Mouse (Mus musculus) mesoderm, embryonic 11.5 days (tissue): ENCODE data around the gene Rrbp1.

Experiments used
- DNase-seq: peaks from one replicate; pipeline ENCODE4 v3.0.0-alpha.2; 2012; ENCODE audit warnings: low read depth, low spot score

The Rrbp1 gene

DNA sequence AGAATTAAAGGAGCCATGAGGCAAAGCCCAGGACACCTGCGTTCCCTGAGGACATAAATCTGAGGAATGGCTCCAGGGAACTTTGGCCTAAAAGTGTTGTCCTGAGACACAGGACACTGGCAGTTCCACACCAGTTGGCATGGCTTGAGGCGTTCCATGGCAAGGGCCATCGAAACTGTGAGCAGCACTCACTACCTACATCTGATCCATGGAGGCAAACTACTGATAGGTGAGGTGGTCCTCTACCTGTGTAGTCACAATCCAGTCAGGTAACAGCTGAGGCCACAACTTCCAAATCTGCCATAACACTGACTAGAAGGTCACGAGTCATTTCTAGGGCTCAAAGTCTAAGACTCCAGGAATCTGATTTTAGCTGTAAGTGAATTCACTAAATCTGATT, 55.3 kb downstream of the Rrbp1 start:
- no peak for DNase-seq

GRCm38 (mm10) chr2:143955004-143955403, 56.1 kb downstream of the Rrbp1 start:
- DNase-seq = no peak

DNA sequence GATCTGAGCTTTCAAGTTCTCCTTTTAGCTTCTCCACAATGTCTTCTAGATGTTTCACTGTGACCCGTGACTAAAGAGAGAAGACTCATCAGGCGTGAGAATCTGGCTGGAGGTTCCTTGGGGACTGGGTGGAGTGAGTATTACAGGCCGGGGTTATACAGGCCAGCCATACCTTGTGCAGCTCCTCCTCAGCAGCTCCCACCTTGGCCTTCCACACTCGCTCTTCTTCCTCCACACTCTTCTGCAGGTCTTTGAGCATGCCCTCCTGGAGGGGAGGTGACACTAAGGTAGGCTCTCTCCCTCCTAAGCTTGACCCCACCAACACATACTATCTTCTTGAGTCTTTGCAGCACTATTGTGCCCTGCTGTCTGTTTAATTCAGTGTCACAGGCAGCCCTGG, 57.1 kb downstream of the Rrbp1 start:
- DNase-seq = no peak

DNA sequence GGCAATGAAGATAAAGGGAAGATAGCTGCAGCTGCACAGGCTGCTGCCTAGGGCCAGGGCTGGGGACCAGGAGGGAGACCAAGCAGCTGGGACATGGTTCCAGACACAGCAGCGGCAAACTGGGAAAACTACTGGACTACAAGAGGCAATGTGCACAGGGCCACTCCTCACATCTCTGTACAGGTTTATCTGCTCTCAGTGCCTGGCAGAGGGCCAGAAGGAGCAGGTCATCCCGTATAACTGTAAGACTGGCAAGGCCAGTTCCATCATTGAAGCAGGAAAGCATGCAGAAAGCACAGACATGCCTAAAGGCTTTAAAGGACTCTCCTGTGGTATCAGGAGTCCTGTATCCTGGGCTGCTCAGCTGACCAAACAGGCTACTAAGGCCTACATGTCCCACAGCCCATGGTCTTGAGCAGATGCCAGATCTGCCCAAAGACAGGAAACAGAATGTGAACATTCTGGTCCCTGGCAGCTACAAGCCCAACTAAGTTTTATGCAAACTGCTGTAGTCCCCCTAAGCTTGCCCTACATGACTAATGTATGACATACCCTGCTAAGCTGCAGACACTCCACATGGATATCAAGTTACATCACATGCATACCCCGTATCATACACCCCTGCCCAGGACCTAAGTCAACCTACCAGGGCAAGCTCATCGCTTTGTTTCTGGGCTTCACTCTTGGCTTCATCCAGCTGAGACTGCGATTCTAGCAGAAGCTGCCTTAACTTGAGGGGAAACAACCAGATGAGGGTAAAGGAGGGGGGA, 59.3 kb downstream of the Rrbp1 start:
- DNase-seq = no peak

GRCm38 (mm10) chr2:143951028-143951420, 60.0 kb downstream of the Rrbp1 start:
- DNase-seq = no peak

DNA sequence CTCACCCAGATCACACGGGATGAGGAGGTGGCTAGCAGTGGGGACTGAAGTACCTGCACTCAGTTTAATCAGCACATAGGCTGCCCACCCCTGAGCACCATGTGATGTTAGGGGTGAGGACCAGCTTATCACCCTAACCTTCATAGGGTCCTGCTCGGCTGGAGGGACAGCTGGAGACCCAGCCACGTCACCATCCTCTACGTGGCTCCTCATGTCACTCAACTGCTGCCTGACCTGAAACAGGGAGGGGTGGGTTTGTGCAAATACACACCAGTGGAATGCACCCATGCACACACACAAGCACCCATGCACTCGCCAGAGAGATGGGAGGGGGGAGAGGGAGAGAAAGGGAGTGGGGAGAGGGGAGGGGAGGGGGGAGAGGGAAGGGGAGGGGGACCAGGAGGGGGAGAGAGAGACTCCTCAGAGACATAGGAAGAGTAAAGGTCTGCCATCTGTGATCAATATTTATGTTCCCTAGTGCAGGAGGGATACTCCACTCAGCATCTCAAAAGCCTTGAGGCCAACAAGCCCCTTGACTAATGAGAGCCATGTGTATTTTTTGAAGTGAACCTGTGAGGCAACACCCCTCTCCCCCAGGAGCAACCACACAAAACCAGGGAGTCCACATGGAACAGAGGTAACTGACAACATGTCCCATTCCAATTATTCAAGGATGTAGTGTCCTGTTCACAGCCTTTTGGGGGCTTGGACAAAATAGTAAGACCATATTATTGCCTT, 60.6 kb downstream of the Rrbp1 start:
- no peak for DNase-seq

DNA sequence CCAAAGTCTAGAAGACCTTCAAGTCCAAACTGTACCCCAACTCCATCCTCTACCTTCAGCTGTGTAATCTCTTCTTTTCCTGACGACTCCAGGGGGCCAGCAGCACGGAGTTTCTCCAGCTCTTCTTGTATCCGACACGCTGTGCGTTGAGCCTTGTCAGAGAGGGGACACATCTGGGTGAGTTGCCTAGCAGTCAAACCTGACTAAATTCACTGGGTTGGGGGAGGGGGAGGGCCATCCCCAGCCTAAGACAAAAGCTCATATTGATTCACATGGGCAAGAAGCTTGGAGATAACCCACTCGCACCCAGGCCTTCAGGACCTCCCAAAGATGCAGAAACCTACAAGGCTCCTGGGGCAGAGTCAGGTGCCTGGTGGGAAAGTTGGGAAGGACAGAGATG, 61.8 kb downstream of the Rrbp1 start:
- no peak for DNase-seq

DNA sequence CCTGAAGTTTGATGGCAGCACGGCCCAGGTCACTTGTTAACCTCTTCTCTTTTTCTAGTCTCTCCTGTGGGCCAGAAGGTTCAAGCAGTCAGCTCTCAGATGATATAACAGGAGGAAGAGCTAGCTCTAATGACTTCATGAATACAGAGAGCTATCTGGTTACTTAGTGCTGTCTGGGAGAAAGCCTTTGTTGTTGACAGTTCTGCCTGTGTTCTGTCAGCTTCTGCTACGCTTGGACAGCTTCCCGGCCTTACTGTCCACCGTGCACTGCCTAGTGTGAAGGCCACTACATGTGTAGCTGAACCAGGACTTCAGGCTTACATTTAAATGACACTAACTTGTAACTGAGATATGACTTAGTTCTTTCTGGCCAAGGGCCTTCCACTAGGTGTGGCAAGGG, 62.6 kb downstream of the Rrbp1 start:
- no peak for DNase-seq

GRCm38 (mm10) chr2:143947981-143948380, 63.1 kb downstream of the Rrbp1 start:
- no peak for DNase-seq

DNA sequence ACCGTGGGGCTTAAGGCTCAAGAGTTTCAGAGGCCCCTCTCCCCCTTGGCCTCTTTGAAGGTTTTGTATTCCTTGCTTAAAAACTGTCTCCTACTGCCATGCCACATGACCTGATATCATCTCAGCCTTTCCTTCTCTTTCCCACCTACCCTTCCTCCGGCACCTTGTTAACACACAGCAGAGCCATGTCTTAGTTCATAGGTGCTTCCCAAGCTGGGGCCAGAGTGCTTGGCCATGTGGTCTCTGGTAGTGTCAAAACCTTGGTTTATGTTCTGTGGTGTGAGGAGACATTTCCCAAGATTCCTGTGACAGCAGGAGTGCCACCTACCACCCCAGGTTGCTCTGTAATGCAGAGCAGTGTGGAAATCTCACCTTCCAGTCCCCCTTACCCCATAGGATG, 64.7 kb downstream of the Rrbp1 start:
- no peak for DNase-seq

DNA sequence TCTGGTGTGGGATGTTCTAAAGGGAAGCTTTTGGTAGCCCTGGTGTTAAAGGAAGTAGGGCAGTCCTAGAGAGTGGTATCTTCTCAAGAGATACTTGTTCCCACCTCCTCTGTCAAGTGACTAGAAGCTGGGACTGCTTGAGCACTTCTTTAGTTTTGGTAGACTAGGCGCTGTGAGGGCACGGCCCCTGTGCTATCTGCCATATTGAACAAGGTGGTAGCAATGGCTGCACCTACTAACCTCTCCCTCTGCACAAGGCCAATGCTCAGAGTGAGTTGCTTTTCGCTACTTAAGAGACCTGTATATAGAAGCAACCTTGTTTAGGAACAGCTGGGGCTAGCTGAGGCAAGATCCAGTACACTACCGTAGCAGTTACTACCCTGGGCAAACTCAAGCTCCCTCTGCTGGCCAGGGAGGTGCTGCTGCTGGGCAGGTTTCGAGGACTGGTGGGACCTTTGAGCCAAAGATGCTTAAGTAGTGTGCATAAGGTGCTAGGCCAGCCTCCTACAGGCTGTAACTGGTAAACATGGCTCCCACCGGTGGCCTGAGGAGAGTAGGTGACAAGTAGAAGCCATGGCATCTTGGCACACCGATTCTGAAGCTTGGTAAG, 65.5 kb downstream of the Rrbp1 start:
- no peak for DNase-seq

DNA sequence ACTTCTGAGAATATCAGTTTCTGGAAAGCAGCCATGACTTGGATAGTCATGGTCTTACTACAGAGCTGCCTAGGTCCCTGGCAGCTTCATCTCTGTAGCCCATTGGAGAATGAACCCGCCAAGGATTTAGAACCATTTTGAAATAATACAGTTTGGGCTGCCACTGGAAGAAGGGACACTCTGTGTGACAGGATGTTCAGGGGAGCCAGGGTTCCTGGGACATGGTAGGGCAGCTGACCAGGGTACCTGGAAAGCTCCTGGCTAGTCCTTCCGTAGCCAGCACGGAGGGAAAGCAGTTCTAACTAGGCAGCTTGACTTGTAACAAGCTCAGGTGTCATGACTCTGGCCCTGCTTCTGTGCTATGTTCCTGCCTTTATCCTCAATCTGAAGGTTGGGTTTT, 66.3 kb downstream of the Rrbp1 start:
- no peak for DNase-seq

DNA sequence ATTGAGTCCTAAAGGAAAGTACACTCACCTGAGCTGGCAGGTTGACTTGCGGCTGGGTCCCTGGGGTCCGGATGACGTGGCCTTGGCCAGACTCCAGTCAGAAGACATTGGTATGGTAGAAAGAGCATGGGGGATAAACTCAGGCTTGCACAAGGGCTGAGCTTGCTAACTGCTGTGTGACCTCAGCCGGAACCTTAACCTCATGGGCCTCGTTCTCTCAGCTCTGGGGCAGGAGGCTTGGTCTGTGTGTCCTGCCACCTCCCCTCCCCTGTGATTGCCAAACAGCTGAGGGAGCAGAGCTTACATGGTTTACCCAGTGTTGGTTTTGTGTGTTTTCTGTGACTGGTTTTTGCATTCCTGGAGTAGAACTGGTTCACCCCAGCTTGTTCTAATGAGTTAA, 70.7 kb downstream of the Rrbp1 start:
- DNase-seq = no peak

- DNase-seq = no peak
Measured at GRCm38 (mm10) chr2:143937861-143938260, 73.2 kb downstream of the Rrbp1 start.

DNA sequence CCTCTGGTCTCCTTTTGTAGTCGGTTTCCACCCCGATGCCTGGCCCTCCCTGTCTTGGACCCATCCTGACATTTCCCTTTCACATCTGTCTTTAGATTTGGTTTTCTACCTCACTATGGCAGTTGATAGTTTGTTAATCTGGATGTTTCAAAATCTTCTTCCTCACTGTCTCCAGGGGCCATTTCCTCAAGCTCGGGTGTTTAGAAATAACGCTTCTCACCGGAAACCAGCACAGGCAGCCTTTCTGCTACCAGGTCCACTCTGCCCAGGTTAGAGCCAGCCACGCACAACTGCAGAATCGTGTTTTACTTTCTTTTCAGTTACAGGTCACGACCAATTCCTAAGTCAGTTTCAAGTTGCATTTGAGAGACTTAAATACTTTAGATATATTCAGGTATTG, 76.6 kb downstream of the Rrbp1 start:
- DNase-seq = no peak

- DNase-seq = no peak
Measured at GRCm38 (mm10) chr2:143933516-143933915, 77.5 kb downstream of the Rrbp1 start.

GRCm38 (mm10) chr2:143932340-143932873, 78.7 kb downstream of the Rrbp1 start:
- DNase-seq = no peak

DNA sequence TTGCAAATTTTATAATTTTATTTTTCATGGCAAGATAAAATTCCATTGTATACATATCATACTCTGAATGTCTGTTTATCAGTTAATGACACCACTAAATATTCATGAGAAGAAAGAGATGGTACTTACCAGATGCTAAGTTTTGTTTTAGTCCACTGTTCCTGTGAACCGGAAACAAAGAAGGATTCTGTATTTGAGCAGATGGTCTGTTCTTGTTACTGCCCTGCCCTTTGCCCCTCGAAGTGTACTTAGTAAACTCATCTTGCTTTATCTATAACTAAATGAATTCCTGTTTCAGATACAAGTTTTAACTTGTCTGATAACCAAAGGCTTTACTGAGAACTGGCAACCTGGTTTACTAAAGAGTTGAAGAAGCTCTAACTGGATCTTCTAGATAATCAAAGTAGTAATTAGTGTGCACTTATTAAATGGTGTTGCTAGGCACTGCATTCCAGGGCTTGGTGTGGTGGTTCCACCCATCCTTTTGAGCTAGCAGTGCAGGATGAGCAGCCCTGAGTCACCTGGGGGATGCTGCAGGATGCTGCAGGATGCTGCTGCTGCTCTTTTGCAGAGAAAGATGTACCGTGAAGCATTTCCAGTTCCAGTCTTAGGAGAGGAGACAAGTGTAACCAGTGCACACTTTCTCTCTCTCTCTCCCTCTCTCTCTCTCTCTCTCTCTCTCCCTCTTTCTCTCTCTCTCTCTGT, 81.3 kb downstream of the Rrbp1 start:
- DNase-seq = no peak

DNA sequence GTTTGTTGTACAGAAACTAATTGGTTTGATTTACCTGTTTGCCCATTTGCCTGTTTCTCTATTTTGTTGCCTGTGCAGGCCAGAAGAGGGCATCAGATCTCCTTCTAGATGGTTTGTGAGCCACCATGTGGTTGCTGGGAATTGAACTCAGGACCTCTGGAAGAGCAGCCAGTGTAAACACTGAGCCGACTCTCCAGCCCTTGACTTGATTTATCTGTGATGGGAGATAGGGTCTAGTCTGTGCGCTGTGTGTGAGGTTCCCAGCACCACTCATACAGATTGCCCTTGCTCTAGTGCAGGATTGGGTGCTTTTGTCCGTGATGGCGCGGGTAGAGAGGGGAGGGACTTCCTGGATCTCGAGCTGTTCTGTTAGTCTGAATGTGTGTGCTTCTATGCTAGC, 85.2 kb downstream of the Rrbp1 start:
- no peak for DNase-seq

DNA sequence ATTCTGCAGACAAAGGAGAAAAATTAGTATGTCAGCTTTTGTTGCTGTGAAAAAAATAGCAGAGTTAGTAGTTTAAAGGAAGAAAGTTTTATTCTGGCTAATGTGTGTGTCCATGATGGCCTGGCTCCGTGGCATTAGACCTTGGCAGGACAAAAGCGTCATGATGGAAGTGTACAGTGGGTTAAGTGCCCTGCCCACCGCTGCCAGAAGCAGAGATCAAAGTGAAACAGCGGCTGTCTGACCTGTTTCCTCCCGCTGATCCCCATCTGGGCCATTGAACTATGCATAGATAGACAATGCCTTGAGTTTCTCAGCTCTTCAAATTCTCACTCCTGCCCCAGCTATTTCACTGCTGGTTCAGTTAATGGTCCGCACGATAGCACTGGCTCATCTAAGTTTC, 87.0 kb downstream of the Rrbp1 start:
- no peak for DNase-seq

GRCm38 (mm10) chr2:143918831-143919502, 92.1 kb downstream of the Rrbp1 start:
- no peak for DNase-seq
